Mouse (Mus musculus): ENCODE data around the gene Aym1. TPM values are rescaled to one million over a fixed set of nuclear protein-coding genes. Genes with fewer than 3 reads are reported as not detected.

Gene Aym1
- polyA plus RNA-seq (2014; fragmentation: Nextera tagmentation; extraction: Ambion mirVana), result not detected in 2 replicates

DNA sequence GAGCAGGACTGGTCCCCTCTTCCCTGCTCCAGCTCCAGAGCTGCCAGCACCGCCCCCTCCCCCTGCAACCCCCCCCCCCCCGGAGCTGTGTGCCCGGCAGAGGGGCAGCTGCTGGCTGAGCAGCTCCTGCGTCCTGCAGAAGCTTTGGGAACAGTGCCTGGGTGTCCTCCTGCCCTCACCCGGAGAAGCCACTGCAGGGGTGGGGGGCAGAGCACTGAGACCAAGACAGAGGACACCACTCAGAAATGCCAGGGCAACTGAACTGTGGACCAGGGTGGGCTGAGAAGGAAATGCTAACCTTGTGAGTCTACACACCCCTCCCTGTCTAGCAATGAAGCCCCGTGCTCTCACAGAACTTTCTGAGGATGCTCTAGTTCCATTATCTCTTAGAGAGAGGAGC lies at the start of gene Aym1:
Gene Aym1, plus strand, starts transcription at position 109 of the 400 bp plus-strand sequence.
- Histone ChIP-seq H3K4me1 (ENCODE audit: control insufficient read depth, insufficient read depth, low read length) (peaks cover 9% of the 10 kb centered on the region), H3K9ac (ENCODE audit: low read length) (no peak within 1 kb of the TSS), H3K9me3 (replicated peaks; ENCODE audit: control insufficient read depth, low read length) (no peaks in the 10 kb centered on the region), H3K4me2 (ENCODE audit: low read length) (no peak within 1 kb of the TSS), H3K27ac (ENCODE audit: low read depth, low read length) (peak within 1 kb of the TSS; percentile 23; the same call in 1 of the 2 replicates), H3K36me3 (ENCODE audit: control insufficient read depth, insufficient read depth, low read length) (no peaks in the 10 kb centered on the region), H3K4me3 (ENCODE audit: low read depth, low read length) (no peak within 1 kb of the TSS), H3K27me3 (replicated peaks; ENCODE audit: control insufficient read depth, insufficient read depth, low read length) (no peaks in the 10 kb centered on the region)
- ATAC-seq (peak; percentile 54; the same call in 1 of the 2 replicates), DNase-seq (ENCODE audit: low spot score) (no peak)
- WGBS, result 40% methylated on average over 3 of the region's 6 CpGs

DNA sequence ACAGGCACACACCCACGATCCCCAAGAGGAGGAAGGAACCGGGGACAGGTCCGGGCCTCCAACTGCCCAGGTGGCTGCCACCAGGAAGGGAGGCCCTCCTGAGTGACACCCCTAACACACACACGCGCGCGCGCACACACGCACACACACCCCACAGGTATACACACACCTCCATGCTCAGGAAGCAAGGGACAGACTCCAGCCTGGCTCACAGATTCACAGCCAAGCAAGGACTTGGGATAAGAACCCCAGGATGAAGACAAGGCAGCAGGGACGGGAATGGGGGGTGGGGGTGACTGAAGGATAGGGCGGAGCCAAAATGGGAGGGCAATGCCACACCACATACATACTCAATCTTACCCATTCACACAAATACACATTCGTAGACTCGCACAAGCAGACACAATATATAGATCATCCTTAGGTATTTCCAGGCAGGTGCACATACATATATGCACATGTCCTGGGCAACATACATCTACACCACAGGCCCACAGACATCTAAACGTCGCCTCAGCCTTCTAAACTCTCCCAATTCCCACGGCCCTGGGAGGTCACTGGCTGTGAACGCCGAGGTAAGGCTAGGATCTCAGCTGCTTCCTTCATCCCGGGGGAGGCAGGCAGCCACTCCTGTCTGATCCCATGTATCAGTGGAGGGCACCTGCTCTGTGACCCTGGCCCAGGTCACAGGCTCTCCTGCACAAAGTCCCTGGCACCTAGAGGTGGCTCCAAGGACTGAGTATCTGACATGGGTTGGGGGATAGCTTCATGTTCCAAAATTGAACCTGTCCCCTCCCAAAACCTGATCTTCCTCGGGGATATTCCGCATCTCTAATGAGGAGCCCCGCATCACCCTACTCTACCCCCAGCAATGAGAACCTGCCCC lies 47.4 kb upstream of the Aym1 start:
- Histone ChIP-seq H3K4me1 (ENCODE audit: control insufficient read depth, insufficient read depth, low read length) (peaks cover 32% of the 10 kb centered on the region), H3K4me3 (ENCODE audit: low read depth, low read length) (peak overlapping the region; percentile 62), H3K27me3 (replicated peaks; ENCODE audit: control insufficient read depth, insufficient read depth, low read length) (no peaks in the 10 kb centered on the region), H3K36me3 (ENCODE audit: control insufficient read depth, insufficient read depth, low read length) (no peaks in the 10 kb centered on the region), H3K9ac (ENCODE audit: low read length) (peak overlapping the region; percentile 81), H3K27ac (ENCODE audit: low read depth, low read length) (no peak overlapping the region), H3K9me3 (replicated peaks; ENCODE audit: control insufficient read depth, low read length) (no peaks in the 10 kb centered on the region), H3K4me2 (ENCODE audit: low read length) (peak overlapping the region; percentile 66)
- 63% methylated on average over 22 of the region's 22 CpGs for WGBS
- DNase-seq (ENCODE audit: low spot score), result no peak
- ATAC-seq, result no peak

DNA sequence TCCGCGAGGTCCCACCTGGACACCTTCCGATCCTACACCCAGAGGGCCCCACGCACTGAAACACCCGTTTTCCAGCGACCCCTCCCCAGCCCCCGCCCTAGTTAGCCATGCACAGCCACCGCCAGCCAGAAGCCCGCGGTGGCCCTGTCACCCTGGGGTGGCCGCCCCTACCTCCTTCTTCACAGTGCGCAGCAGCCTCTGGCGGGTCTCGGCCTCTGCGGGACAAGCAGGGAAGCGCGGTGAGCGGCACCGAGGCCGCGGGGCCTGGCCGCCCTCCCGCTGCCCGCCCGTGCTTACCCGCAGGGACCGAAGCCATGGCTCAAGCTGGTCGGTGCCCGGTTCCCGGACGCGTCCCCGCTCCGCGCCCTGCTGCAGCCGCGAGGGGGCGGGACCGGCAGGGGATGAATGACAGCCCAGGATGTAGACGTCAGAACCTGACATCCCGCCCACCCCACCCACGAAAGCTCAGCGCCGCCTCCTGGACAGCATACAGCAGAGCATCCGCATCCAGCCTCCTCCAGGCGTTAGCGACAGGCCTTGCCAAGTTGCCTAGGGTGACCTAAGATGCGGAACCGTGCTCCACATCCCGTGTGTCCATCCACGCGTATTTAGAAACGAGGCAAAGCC lies 46.6 kb upstream of the Aym1 start, which contains the start of gene Sgsm1:
Gene Sgsm1, minus strand, starts transcription at position 410 of the 627 bp plus-strand sequence.
- H3K4me2 ChIP-seq (ENCODE audit: low read length), result peak within 1 kb of the TSS; percentile 66
- no peak within 1 kb of the TSS for H3K27ac ChIP-seq (ENCODE audit: low read depth, low read length)
- H3K4me1 ChIP-seq (ENCODE audit: control insufficient read depth, insufficient read depth, low read length), result peaks cover 32% of the 10 kb centered on the region
- ATAC-seq, result peak; percentile 72
- 3% methylated on average over 33 of the region's 53 CpGs for WGBS
- H3K36me3 ChIP-seq (ENCODE audit: control insufficient read depth, insufficient read depth, low read length), result no peaks in the 10 kb centered on the region
- no peaks in the 10 kb centered on the region for H3K9me3 ChIP-seq (replicated peaks; ENCODE audit: control insufficient read depth, low read length)
- H3K9ac ChIP-seq (ENCODE audit: low read length), result peak within 1 kb of the TSS; percentile 81
- DNase-seq (ENCODE audit: low spot score), result peak; percentile 93
- H3K4me3 ChIP-seq (ENCODE audit: low read depth, low read length), result peak within 1 kb of the TSS; percentile 62
- H3K27me3 ChIP-seq (replicated peaks; ENCODE audit: control insufficient read depth, insufficient read depth, low read length), result no peaks in the 10 kb centered on the region

DNA sequence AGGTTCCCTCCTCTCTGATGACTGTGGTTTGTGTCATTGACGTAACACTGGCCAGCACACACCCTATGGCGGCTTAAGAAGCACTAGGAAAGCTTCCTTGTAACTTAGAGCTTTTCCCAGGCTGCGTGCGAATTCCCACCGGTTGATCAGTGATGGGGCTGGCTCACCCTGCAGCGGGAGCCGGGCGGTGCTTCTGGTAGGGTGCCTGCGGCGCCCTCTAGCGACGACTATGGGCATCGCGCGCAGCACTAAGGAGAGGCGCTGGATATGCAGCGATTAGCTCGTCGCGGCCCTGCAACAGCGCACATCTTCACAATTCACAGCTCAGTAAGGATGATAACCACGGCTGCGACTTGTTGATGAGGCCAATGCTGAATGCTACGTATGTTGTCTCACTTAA lies 43.1 kb upstream of the Aym1 start:
- Histone ChIP-seq H3K36me3 (ENCODE audit: control insufficient read depth, insufficient read depth, low read length) (no peaks in the 10 kb centered on the region), H3K4me2 (ENCODE audit: low read length) (peak overlapping the region; percentile 30), H3K9me3 (replicated peaks; ENCODE audit: control insufficient read depth, low read length) (no peaks in the 10 kb centered on the region), H3K27me3 (replicated peaks; ENCODE audit: control insufficient read depth, insufficient read depth, low read length) (no peaks in the 10 kb centered on the region), H3K9ac (ENCODE audit: low read length) (peak overlapping the region; percentile 46; the same call in 1 of the 2 replicates), H3K4me1 (ENCODE audit: control insufficient read depth, insufficient read depth, low read length) (peaks cover 5% of the 10 kb centered on the region), H3K27ac (ENCODE audit: low read depth, low read length) (no peak overlapping the region), H3K4me3 (ENCODE audit: low read depth, low read length) (no peak overlapping the region)
- WGBS, result under 1% methylated on average over 24 of the region's 24 CpGs
- ATAC-seq, result peak; percentile 70
- DNase-seq (ENCODE audit: low spot score), result peak; percentile 93

DNA sequence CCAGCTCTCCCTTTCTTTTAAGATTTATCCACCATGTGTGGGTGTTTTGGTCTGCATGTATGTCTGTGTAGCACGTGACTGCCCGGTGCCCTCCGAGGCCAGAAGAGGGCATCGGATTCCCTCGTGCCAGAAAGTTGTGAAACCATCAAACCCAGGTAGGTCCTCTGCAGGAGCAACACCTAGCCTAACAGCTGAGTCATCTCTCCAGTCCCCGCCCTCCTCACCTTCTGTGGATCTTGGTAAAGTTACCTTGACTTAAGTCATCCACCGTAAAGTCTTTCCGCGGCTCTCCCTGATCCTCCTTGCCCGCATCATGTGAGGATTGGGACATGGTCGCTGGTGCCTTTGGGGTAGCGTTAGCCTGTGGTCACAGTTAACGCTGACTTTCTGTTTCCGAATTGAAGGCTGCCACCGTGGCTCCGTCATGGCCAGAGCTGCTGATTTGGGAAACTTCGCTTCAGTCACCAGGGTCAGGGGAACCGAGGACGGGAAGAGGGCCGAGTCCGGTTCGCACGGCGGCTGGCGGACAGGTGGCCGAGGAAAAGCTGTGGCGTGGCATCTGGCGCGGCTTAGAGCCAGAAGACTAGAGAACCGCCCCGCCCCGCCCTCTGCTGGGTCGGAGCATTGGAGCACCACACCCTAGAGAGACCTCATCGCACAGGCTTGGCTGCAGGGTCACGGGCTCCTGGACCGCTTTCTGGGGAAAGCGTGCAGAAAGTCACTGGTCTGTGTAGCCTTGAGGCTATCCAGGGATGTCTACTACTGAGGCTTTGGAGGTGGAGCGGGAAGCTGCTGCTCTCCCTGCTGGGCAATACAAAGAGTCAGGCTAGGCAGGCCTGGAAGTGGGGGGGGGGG lies 33.1 kb upstream of the Aym1 start:
- Histone ChIP-seq H3K4me1 (ENCODE audit: control insufficient read depth, insufficient read depth, low read length) (peaks cover 6% of the 10 kb centered on the region; the same call in 1 of the 2 replicates), H3K9me3 (replicated peaks; ENCODE audit: control insufficient read depth, low read length) (peaks cover 5% of the 10 kb centered on the region; the same call in 1 of the 2 replicates), H3K27ac (ENCODE audit: low read depth, low read length) (no peak overlapping the region), H3K9ac (ENCODE audit: low read length) (peak overlapping the region; percentile 48; the same call in 1 of the 2 replicates), H3K27me3 (replicated peaks; ENCODE audit: control insufficient read depth, insufficient read depth, low read length) (peaks cover 14% of the 10 kb centered on the region), H3K4me2 (ENCODE audit: low read length) (peak overlapping the region; percentile 53), H3K4me3 (ENCODE audit: low read depth, low read length) (peak overlapping the region; percentile 17), H3K36me3 (ENCODE audit: control insufficient read depth, insufficient read depth, low read length) (no peaks in the 10 kb centered on the region)
- 4% methylated on average over 37 of the region's 38 CpGs for WGBS
- ATAC-seq (0 out of 2 replicates have a peak, but pooled peaks have one; percentile 18), DNase-seq (ENCODE audit: low spot score) (no peak)

DNA sequence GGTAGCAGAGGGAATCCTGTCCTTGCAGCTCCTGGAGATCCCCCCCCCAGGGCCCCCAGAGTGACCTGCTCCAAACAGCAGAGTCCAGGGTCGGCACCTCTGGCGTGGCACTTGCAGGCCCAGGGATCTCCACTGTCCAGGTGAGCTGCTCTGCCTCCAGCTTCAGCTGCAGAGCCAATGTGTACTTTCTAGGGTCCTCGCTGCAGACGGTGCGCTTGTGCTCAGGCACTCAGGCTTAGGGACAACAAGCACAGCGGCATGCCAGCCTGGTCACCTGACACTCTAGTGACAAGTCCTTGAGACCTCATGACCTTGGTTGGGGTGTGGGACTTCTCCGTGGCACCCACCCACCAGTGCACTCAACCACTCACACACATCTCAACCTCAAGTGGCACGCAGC lies 27.6 kb upstream of the Aym1 start:
- no peak overlapping the region for H3K9ac ChIP-seq (ENCODE audit: low read length)
- no peak for DNase-seq (ENCODE audit: low spot score)
- WGBS, result 90% methylated on average over 8 of the region's 8 CpGs
- H3K36me3 ChIP-seq (ENCODE audit: control insufficient read depth, insufficient read depth, low read length), result no peaks in the 10 kb centered on the region
- no peak overlapping the region for H3K27ac ChIP-seq (ENCODE audit: low read depth, low read length)
- H3K4me2 ChIP-seq (ENCODE audit: low read length), result no peak overlapping the region
- H3K27me3 ChIP-seq (replicated peaks; ENCODE audit: control insufficient read depth, insufficient read depth, low read length), result peaks cover 23% of the 10 kb centered on the region
- peaks cover 5% of the 10 kb centered on the region; the same call in 1 of the 2 replicates for H3K9me3 ChIP-seq (replicated peaks; ENCODE audit: control insufficient read depth, low read length)
- no peaks in the 10 kb centered on the region for H3K4me1 ChIP-seq (ENCODE audit: control insufficient read depth, insufficient read depth, low read length)
- no peak overlapping the region for H3K4me3 ChIP-seq (ENCODE audit: low read depth, low read length)
- ATAC-seq, result no peak

DNA sequence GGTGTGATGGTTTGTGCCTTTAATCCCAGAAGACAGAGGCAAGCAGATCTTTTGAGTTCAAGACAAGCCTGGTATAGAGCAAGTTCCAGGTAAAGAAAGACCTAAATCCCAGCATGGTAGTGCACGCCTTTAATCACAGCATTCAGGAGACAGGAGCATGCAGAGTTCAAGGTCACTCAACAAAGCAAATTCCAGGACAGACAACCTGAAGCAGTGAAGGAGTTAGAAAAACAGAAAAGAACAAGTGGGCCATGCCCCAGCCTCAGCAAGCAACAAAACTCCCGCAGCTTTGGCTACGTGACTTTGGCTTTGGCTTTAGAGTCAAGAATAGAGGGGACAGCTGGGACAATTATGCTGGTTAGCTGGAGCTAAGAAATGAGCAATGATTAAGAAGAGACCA lies 26.9 kb upstream of the Aym1 start:
- Histone ChIP-seq H3K27ac (ENCODE audit: low read depth, low read length) (no peak overlapping the region), H3K36me3 (ENCODE audit: control insufficient read depth, insufficient read depth, low read length) (no peaks in the 10 kb centered on the region), H3K9ac (ENCODE audit: low read length) (no peak overlapping the region), H3K4me2 (ENCODE audit: low read length) (no peak overlapping the region), H3K4me3 (ENCODE audit: low read depth, low read length) (no peak overlapping the region), H3K9me3 (replicated peaks; ENCODE audit: control insufficient read depth, low read length) (peaks cover 5% of the 10 kb centered on the region; the same call in 1 of the 2 replicates), H3K27me3 (replicated peaks; ENCODE audit: control insufficient read depth, insufficient read depth, low read length) (peaks cover 27% of the 10 kb centered on the region), H3K4me1 (ENCODE audit: control insufficient read depth, insufficient read depth, low read length) (no peaks in the 10 kb centered on the region)
- 80% methylated on average over 3 of the region's 3 CpGs for WGBS
- DNase-seq (ENCODE audit: low spot score) (no peak), ATAC-seq (no peak)

DNA sequence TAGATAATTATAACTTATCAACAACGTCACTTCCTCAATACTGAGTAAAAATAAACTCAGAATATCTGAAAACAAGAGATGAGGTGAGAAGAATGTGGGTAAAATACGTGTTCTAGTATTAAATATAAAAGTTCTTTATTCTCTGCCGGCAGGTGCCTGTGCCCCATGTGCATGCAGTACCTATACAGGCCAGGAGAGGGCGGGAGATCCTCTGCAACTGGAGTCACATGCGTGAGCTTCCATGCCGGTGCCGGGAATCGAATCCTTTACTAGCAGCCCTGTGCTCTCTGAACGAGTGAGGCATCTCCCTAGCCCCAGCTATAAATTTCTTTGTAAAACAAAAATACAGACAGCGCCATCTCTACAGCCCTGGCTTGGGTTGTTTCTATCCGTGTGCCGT lies 24.9 kb upstream of the Aym1 start:
- Histone ChIP-seq H3K4me2 (ENCODE audit: low read length) (no peak overlapping the region), H3K9ac (ENCODE audit: low read length) (no peak overlapping the region), H3K4me1 (ENCODE audit: control insufficient read depth, insufficient read depth, low read length) (0 out of 2 replicates have a peak, but pooled peaks cover 4% of the 10 kb centered on the region), H3K9me3 (replicated peaks; ENCODE audit: control insufficient read depth, low read length) (peaks cover 5% of the 10 kb centered on the region; the same call in 1 of the 2 replicates), H3K36me3 (ENCODE audit: control insufficient read depth, insufficient read depth, low read length) (no peaks in the 10 kb centered on the region), H3K27ac (ENCODE audit: low read depth, low read length) (no peak overlapping the region), H3K27me3 (replicated peaks; ENCODE audit: control insufficient read depth, insufficient read depth, low read length) (peaks cover 47% of the 10 kb centered on the region), H3K4me3 (ENCODE audit: low read depth, low read length) (no peak overlapping the region)
- ATAC-seq (no peak), DNase-seq (ENCODE audit: low spot score) (no peak)
- 32% methylated on average over 12 of the region's 12 CpGs for WGBS

All from forebrain, embryonic 14.5 days (tissue).